Mouse (Mus musculus) heart, embryonic 15.5 days (tissue): ENCODE measurements around the gene Rbm24. TPM values are rescaled to one million over a fixed set of nuclear protein-coding genes. Genes with fewer than 3 reads are reported as not detected.

Experiments
- polyA plus RNA-seq: library from polyadenylated mRNA; unstranded; fragments of >200 nt; fragmentation: Nextera tagmentation; extraction: Ambion mirVana; gene quantifications from 2 replicates; pipeline ENCODE4 v1.2.1, GENCODE M21; 2015

The Rbm24 gene
- polyA plus RNA-seq, 1 experiment from 2014 or later, result 87.1 TPM

Other genes with a start within 250 kb of the Rbm24 start
- gene Stmnd1, start 144.7 kb upstream of the Rbm24 start, polyA plus RNA-seq, result 0.33 and 0.49 TPM in 2 replicates
- gene Cap2, start 83.4 kb downstream of the Rbm24 start, polyA plus RNA-seq, result 139 and 172 TPM in 2 replicates